In genomic region chr6:117905260-117905930, GRCm38 (mm10) we compare ENCODE assay signal across 8 mouse cellular contexts. TPM values are rescaled to one million over a fixed set of nuclear protein-coding genes. Genes with fewer than 3 reads are reported as not detected.
DNase-seq lines count a peak whose midpoint lies in the region; ATAC-seq lines count a peak whose summit lies in the region.

No protein-coding gene starts in this region.

- peak overlapping the region; percentile 94 for H3K27ac ChIP-seq in lung, embryonic 16.5 days (ENCODE audit: low read length)
- peak overlapping the region; percentile 86 for H3K27ac ChIP-seq in embryonic facial prominence, embryonic 13.5 days
- peak overlapping the region; percentile 82 for H3K27ac ChIP-seq in intestine, embryonic 16.5 days (ENCODE audit: low read length)
- peak overlapping the region; percentile 78; the same call in 1 of the 2 replicates for H3K27ac ChIP-seq in neural tube, embryonic 13.5 days (replicated peaks)

- no peaks in the 10 kb centered on the region for H3K27me3 ChIP-seq in lung, embryonic 16.5 days (ENCODE audit: control insufficient read depth, insufficient read depth, low read depth, low read length)
- H3K27me3 ChIP-seq in embryonic facial prominence, embryonic 13.5 days = no peaks in the 10 kb centered on the region
- H3K27me3 ChIP-seq in intestine, embryonic 16.5 days (replicated peaks; ENCODE audit: control insufficient read depth, insufficient read depth, low read length) = no peaks in the 10 kb centered on the region
- no peaks in the 10 kb centered on the region for H3K27me3 ChIP-seq in neural tube, embryonic 13.5 days

- H3K4me2 ChIP-seq in lung, embryonic 16.5 days (ENCODE audit: low read depth, low read length) = peak overlapping the region; percentile 67
- peak overlapping the region; percentile 70 for H3K4me2 ChIP-seq in embryonic facial prominence, embryonic 13.5 days
- peak overlapping the region; percentile 30 for H3K4me2 ChIP-seq in intestine, embryonic 16.5 days (ENCODE audit: low read depth, low read length)
- H3K4me2 ChIP-seq in neural tube, embryonic 13.5 days = peak overlapping the region; percentile 62

- no peak for DNase-seq in lung, postnatal 10 days
- no peak for DNase-seq in spleen, postnatal 36 days (ENCODE audit: low spot score in 2 of 2)

- no peak for ATAC-seq in lung, embryonic 16.5 days (ENCODE audit: low read depth)
- ATAC-seq in embryonic facial prominence, embryonic 13.5 days (ENCODE audit: insufficient number of reproducible peaks, insufficient read depth, low FRiP score, low TSS enrichment, low read depth) = no peak
- ATAC-seq in intestine, embryonic 16.5 days = no peak
- no peak for ATAC-seq in neural tube, embryonic 13.5 days (ENCODE audit: low read depth)
- ATAC-seq in erythroid progenitor cell, adult 5-6 weeks (replicated peaks; ENCODE audit: low FRiP score, poor library complexity, severe bottlenecking) = no peak
- no peak for ATAC-seq in megakaryocyte-erythroid progenitor cell, adult 5-6 weeks (replicated peaks; ENCODE audit: low FRiP score, low TSS enrichment, poor library complexity, severe bottlenecking)

- peak overlapping the region; percentile 61 for H3K4me3 ChIP-seq in lung, embryonic 16.5 days (ENCODE audit: low read length)
- peak overlapping the region; percentile 99 for H3K4me3 ChIP-seq in embryonic facial prominence, embryonic 13.5 days
- H3K4me3 ChIP-seq in intestine, embryonic 16.5 days (ENCODE audit: low read length) = peak overlapping the region; percentile 52
- peak overlapping the region; percentile 95 for H3K4me3 ChIP-seq in neural tube, embryonic 13.5 days

- H3K9ac ChIP-seq in lung, embryonic 16.5 days (ENCODE audit: low read length) = peak overlapping the region; percentile 82
- peak overlapping the region; percentile 75 for H3K9ac ChIP-seq in embryonic facial prominence, embryonic 13.5 days
- peak overlapping the region; percentile 69 for H3K9ac ChIP-seq in intestine, embryonic 16.5 days (ENCODE audit: low read depth, low read length)
- peak overlapping the region; percentile 74 for H3K9ac ChIP-seq in neural tube, embryonic 13.5 days

- WGBS in lung, embryonic 16.5 days = 19% methylated on average over 4 of the region's 4 CpGs
- WGBS in embryonic facial prominence, embryonic 13.5 days = 26% methylated on average over 4 of the region's 4 CpGs
- WGBS in intestine, embryonic 16.5 days = 15% methylated on average over 4 of the region's 4 CpGs
- 26% methylated on average over 4 of the region's 4 CpGs for WGBS in neural tube, embryonic 13.5 days

- H3K36me3 ChIP-seq in lung, embryonic 16.5 days (ENCODE audit: control insufficient read depth, insufficient read depth, low read length) = no peaks in the 10 kb centered on the region
- no peaks in the 10 kb centered on the region for H3K36me3 ChIP-seq in embryonic facial prominence, embryonic 13.5 days
- no peaks in the 10 kb centered on the region for H3K36me3 ChIP-seq in intestine, embryonic 16.5 days (ENCODE audit: control insufficient read depth, insufficient read depth, low read length)
- H3K36me3 ChIP-seq in neural tube, embryonic 13.5 days = no peaks in the 10 kb centered on the region

- H3K4me1 ChIP-seq in lung, embryonic 16.5 days (replicated peaks; ENCODE audit: control insufficient read depth, insufficient read depth, low read length) = peaks cover 22% of the 10 kb centered on the region
- H3K4me1 ChIP-seq in embryonic facial prominence, embryonic 13.5 days = peaks cover 27% of the 10 kb centered on the region
- H3K4me1 ChIP-seq in intestine, embryonic 16.5 days (ENCODE audit: control insufficient read depth, insufficient read depth, low read length) = peaks cover 12% of the 10 kb centered on the region
- H3K4me1 ChIP-seq in neural tube, embryonic 13.5 days (replicated peaks) = peaks cover 33% of the 10 kb centered on the region

- no peaks in the 10 kb centered on the region for H3K9me3 ChIP-seq in lung, embryonic 16.5 days (ENCODE audit: control insufficient read depth, low read length)
- H3K9me3 ChIP-seq in embryonic facial prominence, embryonic 13.5 days = no peaks in the 10 kb centered on the region
- no peaks in the 10 kb centered on the region for H3K9me3 ChIP-seq in intestine, embryonic 16.5 days (ENCODE audit: control insufficient read depth, low read length)
- no peaks in the 10 kb centered on the region for H3K9me3 ChIP-seq in neural tube, embryonic 13.5 days

RNA-seq across cellular contexts. Expression of gene Hnrnpf, which starts 5.3 kb away (rescaled TPM):
- 702 and 720 TPM in 2 replicates for polyA plus RNA-seq in lung, embryonic 16.5 days (2015; fragmentation: Nextera tagmentation; extraction: Ambion mirVana)
- 612 and 649 TPM in 2 replicates for polyA plus RNA-seq in embryonic facial prominence, embryonic 13.5 days (2015; fragmentation: Nextera tagmentation; extraction: Ambion mirVana)
- 751 and 822 TPM in 2 replicates for polyA plus RNA-seq in intestine, embryonic 16.5 days (2015; fragmentation: Nextera tagmentation; extraction: Ambion mirVana)
- polyA plus RNA-seq in neural tube, embryonic 13.5 days (2015; fragmentation: Nextera tagmentation; extraction: Ambion mirVana) = 298 and 333 TPM in 2 replicates
- 403 and 407 TPM in 2 replicates for total RNA-seq in erythroid progenitor cell, adult 5-6 weeks (2015; ENCODE audit: low replicate concordance)
- 524 and 658 TPM in 2 replicates for total RNA-seq in erythroid progenitor cell, adult 5-6 weeks (2017; ENCODE audit: low replicate concordance)
- 700 and 784 TPM in 2 replicates for total RNA-seq in megakaryocyte-erythroid progenitor cell, adult 5-6 weeks (2014; fragmentation: Nextera tagmentation)
- total RNA-seq in megakaryocyte-erythroid progenitor cell, adult 5-6 weeks (2017) = 1,626 and 1,721 TPM in 2 replicates

RNA-seq across cellular contexts. Expression of gene Fxyd4, which starts 32.1 kb away (rescaled TPM):
- polyA plus RNA-seq in lung, embryonic 16.5 days (2015; fragmentation: Nextera tagmentation; extraction: Ambion mirVana) = 6.1 and 6.6 TPM in 2 replicates
- 2.4 and 5.4 TPM in 2 replicates for polyA plus RNA-seq in embryonic facial prominence, embryonic 13.5 days (2015; fragmentation: Nextera tagmentation; extraction: Ambion mirVana)
- 1.2 and 2.0 TPM in 2 replicates for polyA plus RNA-seq in intestine, embryonic 16.5 days (2015; fragmentation: Nextera tagmentation; extraction: Ambion mirVana)
- polyA plus RNA-seq in neural tube, embryonic 13.5 days (2015; fragmentation: Nextera tagmentation; extraction: Ambion mirVana) = 2.6 and 2.7 TPM in 2 replicates
- total RNA-seq in erythroid progenitor cell, adult 5-6 weeks (2015; ENCODE audit: low replicate concordance) = not detected in 2 replicates
- not detected in 2 replicates for total RNA-seq in erythroid progenitor cell, adult 5-6 weeks (2017; ENCODE audit: low replicate concordance)
- total RNA-seq in megakaryocyte-erythroid progenitor cell, adult 5-6 weeks (2014; fragmentation: Nextera tagmentation) = not detected in 2 replicates
- total RNA-seq in megakaryocyte-erythroid progenitor cell, adult 5-6 weeks (2017) = not detected in 2 replicates

RNA-seq across cellular contexts. Expression of gene Zfp239, which starts 43.5 kb away (rescaled TPM):
- 5.9 and 7.5 TPM in 2 replicates for polyA plus RNA-seq in lung, embryonic 16.5 days (2015; fragmentation: Nextera tagmentation; extraction: Ambion mirVana)
- 15.5 and 17.1 TPM in 2 replicates for polyA plus RNA-seq in embryonic facial prominence, embryonic 13.5 days (2015; fragmentation: Nextera tagmentation; extraction: Ambion mirVana)
- polyA plus RNA-seq in intestine, embryonic 16.5 days (2015; fragmentation: Nextera tagmentation; extraction: Ambion mirVana) = 3.7 and 5.4 TPM in 2 replicates
- 12.2 and 12.4 TPM in 2 replicates for polyA plus RNA-seq in neural tube, embryonic 13.5 days (2015; fragmentation: Nextera tagmentation; extraction: Ambion mirVana)
- total RNA-seq in erythroid progenitor cell, adult 5-6 weeks (2015; ENCODE audit: low replicate concordance) = 1.4 TPM in 1 of 2 replicates, not detected in the other
- 1.0 and 1.1 TPM in 2 replicates for total RNA-seq in erythroid progenitor cell, adult 5-6 weeks (2017; ENCODE audit: low replicate concordance)
- 7.3 and 8.1 TPM in 2 replicates for total RNA-seq in megakaryocyte-erythroid progenitor cell, adult 5-6 weeks (2014; fragmentation: Nextera tagmentation)
- 2.4 and 21.7 TPM in 2 replicates for total RNA-seq in megakaryocyte-erythroid progenitor cell, adult 5-6 weeks (2017)
